Mouse (Mus musculus): ENCODE measurements around the gene Soga1. TPM values are rescaled to one million over a fixed set of nuclear protein-coding genes. Genes with fewer than 3 reads are reported as not detected.

Gene Soga1
- polyA plus RNA-seq, 1 experiment from 2014 or later: 1.8 TPM

DNA sequence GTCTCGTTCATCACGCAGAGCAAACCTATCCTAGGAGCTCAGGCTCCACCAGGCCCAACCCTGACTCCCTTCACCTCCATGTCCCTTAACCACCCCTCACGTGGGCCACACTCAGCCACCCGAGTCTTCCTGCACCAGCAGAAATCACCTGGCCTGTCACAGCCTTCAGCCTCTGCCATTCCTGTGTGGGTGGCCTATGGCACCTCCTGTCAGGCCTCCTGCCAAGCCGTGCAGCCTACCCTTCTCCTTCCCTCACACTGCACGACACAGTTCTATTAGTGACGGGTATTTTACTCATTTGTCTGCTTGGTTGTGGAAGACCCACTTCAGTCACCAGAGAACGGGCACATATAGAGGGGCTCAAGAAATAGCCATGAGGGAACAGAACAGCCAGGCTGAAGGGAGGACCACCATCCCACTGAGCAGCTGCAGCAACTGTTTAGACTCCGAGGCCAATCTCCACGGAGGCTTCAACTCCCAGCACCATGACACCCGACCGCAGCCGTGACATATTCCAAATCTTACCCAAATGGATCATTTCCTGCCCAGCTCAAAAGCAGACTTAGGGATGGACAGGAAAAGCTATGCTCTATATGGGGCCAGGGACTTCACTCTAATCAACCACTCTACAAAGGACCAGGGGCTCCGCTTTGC lies 10.2 kb downstream of the Soga1 start:
- no peak for TF ChIP-seq CTCF (IDR thresholded peaks at IDR 0.05; ENCODE audit: low read depth)
- H3K4me2 ChIP-seq (ENCODE audit: low read length): no peak overlapping the region
- 54% methylated on average over 14 of the region's 14 CpGs for WGBS

DNA sequence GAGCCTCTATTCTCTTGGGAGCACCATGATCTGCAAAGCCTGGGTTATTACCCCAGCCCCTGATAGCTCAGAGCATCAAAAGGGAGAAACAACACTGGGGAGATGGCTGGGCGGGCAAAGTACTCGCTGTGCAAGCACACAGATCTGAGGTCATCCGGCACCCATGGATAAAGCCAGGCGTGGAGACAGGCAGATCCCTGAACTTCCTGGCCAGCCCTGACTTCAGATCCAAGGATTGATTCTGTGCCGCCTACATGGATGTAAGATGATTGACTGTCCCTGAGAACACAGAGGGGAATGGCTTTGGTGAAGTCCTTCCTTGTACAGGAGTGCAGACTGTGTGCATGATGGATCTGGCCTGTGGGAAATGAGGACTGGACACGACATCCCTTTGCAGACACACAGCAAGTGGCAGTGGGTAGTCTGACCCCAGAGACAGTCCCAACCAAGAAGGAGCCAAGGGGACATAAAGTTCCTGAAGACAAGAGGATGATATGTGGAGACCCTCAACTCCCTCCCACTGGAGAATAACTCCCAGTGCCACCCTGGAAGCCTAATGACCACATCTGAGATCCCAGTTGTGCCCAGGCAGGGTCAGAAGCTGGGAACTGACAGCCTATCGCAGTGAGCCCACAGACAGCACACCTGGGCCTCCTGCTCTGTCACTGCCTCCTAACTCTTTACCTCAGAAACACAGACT lies 12.2 kb downstream of the Soga1 start:
- H3K27me3 ChIP-seq (ENCODE audit: insufficient read depth, low read length): no peaks in the 10 kb centered on the region
- H3K9me3 ChIP-seq (replicated peaks; ENCODE audit: low read length): no peaks in the 10 kb centered on the region
- no peaks in the 10 kb centered on the region for H3K36me3 ChIP-seq (ENCODE audit: insufficient read depth, low read length)
- H3K4me3 ChIP-seq (replicated peaks; ENCODE audit: low read depth, low read length): no peak overlapping the region
- ATAC-seq (replicated peaks; ENCODE audit: low FRiP score, low read depth): no peak
- WGBS: 72% methylated on average over 7 of the region's 7 CpGs
- no peak overlapping the region for H3K9ac ChIP-seq (ENCODE audit: low read depth, low read length)
- no peak overlapping the region for H3K27ac ChIP-seq
- no peak for TF ChIP-seq CTCF (IDR thresholded peaks at IDR 0.05; ENCODE audit: low read depth)
- no peak for DNase-seq (ENCODE audit: low spot score)
- peaks cover 32% of the 10 kb centered on the region for H3K4me1 ChIP-seq (replicated peaks; ENCODE audit: insufficient read depth, low read length)
- no peak overlapping the region for H3K4me2 ChIP-seq (ENCODE audit: low read length)

More for the DNA sequence above, 10.2 kb downstream of the Soga1 start:
- no peaks in the 10 kb centered on the region for H3K27me3 ChIP-seq (ENCODE audit: insufficient read depth, low read length)
- H3K4me1 ChIP-seq (replicated peaks; ENCODE audit: insufficient read depth, low read length): peaks cover 40% of the 10 kb centered on the region
- DNase-seq (ENCODE audit: low spot score) (no peak), ATAC-seq (replicated peaks; ENCODE audit: low FRiP score, low read depth) (no peak)
- H3K9me3 ChIP-seq (replicated peaks; ENCODE audit: low read length): no peaks in the 10 kb centered on the region
- H3K36me3 ChIP-seq (ENCODE audit: insufficient read depth, low read length): no peaks in the 10 kb centered on the region
- 0 out of 2 replicates have a peak overlapping the region, but pooled peaks have one; percentile 23 for H3K9ac ChIP-seq (ENCODE audit: low read depth, low read length)
- no peak overlapping the region for H3K4me3 ChIP-seq (replicated peaks; ENCODE audit: low read depth, low read length)
- H3K27ac ChIP-seq: peak overlapping the region; percentile 68; the same call in 1 of the 2 replicates

DNA sequence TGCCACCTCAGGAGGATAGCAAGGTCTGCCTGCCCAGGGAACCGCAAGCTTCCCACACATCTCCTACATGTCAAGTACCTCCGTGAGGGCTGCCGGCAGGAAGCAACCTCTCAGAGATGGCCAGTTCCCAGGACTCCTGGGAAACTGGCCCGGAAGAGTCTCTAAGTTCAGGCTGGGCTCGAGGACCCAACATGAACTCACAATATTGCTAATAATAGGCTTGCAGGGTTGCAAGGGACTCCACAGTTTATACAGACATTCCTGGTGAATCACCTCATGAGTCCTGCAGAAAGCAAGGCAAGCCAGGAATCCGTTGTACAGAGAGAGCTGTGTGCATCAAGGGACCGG lies 13.2 kb downstream of the Soga1 start:
- no peaks in the 10 kb centered on the region for H3K27me3 ChIP-seq (ENCODE audit: insufficient read depth, low read length)
- peak overlapping the region; percentile 25; the same call in 1 of the 2 replicates for H3K27ac ChIP-seq
- DNase-seq (ENCODE audit: low spot score) (no peak), ATAC-seq (replicated peaks; ENCODE audit: low FRiP score, low read depth) (no peak)
- H3K9me3 ChIP-seq (replicated peaks; ENCODE audit: low read length): no peaks in the 10 kb centered on the region
- H3K4me3 ChIP-seq (replicated peaks; ENCODE audit: low read depth, low read length): no peak overlapping the region
- no peak overlapping the region for H3K9ac ChIP-seq (ENCODE audit: low read depth, low read length)
- H3K36me3 ChIP-seq (ENCODE audit: insufficient read depth, low read length): no peaks in the 10 kb centered on the region
- 61% methylated on average over 7 of the region's 7 CpGs for WGBS
- H3K4me2 ChIP-seq (ENCODE audit: low read length): no peak overlapping the region
- TF ChIP-seq CTCF (IDR thresholded peaks at IDR 0.05; ENCODE audit: low read depth): no peak
- peaks cover 26% of the 10 kb centered on the region for H3K4me1 ChIP-seq (replicated peaks; ENCODE audit: insufficient read depth, low read length)

DNA sequence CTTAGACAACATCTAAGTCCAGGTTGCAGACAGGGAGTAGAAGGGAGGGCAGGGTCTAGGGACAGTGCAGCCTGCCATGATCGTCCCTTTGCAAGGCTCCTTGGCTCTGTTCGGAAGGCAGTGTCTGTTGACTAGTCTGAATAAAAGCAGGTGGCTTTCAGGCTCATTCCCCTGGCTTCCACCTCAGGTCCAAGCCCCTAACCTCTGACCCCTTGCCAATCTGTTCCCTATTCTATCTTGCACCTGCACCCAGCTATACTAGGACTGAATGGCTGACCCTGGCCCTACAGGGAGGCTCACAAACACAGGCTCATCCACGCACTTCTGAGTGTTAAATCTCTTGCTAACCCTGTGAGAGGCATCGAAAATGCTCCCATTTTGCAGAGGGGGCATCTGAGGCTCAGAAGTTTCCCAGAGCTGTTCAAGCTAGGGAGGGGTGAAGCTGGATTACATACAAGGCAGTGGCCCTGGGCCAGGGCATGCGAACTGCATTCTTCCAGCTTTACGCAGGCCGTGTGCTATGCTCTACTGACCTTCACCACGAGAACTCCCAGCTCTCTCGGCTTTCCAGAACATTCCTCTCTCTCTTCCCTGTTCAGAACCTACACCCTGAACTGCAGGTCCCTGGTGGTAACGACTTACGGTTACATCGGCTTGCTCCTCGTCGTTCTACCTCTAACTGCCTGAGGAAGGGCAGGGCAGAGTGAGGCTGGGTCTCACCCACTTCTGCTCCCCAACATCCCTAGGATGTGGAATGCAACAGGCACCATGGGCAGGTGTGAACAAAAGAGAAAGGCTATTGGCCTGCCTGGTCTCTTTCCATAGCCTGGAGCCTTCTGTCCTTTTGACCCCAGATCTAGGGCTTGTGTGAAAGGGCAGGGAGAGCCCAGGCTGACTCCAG lies 13.8 kb downstream of the Soga1 start:
- H3K9ac ChIP-seq (ENCODE audit: low read depth, low read length): no peak overlapping the region
- DNase-seq (ENCODE audit: low spot score): peak; percentile 68
- H3K9me3 ChIP-seq (replicated peaks; ENCODE audit: low read length): no peaks in the 10 kb centered on the region
- no peaks in the 10 kb centered on the region for H3K27me3 ChIP-seq (ENCODE audit: insufficient read depth, low read length)
- WGBS: 58% methylated on average over 14 of the region's 14 CpGs
- ATAC-seq (replicated peaks; ENCODE audit: low FRiP score, low read depth): peak; percentile 60
- H3K27ac ChIP-seq: peak overlapping the region; percentile 25; the same call in 1 of the 2 replicates
- no peaks in the 10 kb centered on the region for H3K36me3 ChIP-seq (ENCODE audit: insufficient read depth, low read length)
- H3K4me3 ChIP-seq (replicated peaks; ENCODE audit: low read depth, low read length): no peak overlapping the region
- no peak for TF ChIP-seq CTCF (IDR thresholded peaks at IDR 0.05; ENCODE audit: low read depth)
- H3K4me1 ChIP-seq (replicated peaks; ENCODE audit: insufficient read depth, low read length): peaks cover 20% of the 10 kb centered on the region
- no peak overlapping the region for H3K4me2 ChIP-seq (ENCODE audit: low read length)

DNA sequence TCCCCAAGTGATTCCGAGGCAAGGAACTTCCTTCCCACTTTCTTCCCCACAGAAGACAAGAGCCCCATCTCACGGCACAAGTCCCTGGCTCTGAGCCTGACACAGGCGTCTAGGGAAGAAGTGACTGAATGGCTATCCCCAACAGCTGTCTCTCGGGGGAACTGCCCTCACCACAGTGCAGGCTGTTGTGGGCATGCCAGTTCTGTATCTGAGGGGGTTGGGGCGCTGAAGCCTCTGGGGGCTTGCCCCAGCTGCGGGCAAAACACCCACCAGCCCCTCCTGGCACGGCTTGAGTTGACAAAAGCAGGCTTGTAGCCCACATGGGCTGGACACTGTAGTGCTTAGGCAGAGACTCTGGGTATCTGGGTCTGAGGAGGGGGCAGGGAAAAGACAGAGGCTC lies 14.9 kb downstream of the Soga1 start:
- H3K4me2 ChIP-seq (ENCODE audit: low read length): no peak overlapping the region
- H3K27ac ChIP-seq: no peak overlapping the region
- no peaks in the 10 kb centered on the region for H3K27me3 ChIP-seq (ENCODE audit: insufficient read depth, low read length)
- H3K9ac ChIP-seq (ENCODE audit: low read depth, low read length): no peak overlapping the region
- H3K4me3 ChIP-seq (replicated peaks; ENCODE audit: low read depth, low read length): no peak overlapping the region
- 0 out of 2 replicates have a peak, but pooled peaks cover 6% of the 10 kb centered on the region for H3K36me3 ChIP-seq (ENCODE audit: insufficient read depth, low read length)
- no peak for TF ChIP-seq CTCF (IDR thresholded peaks at IDR 0.05; ENCODE audit: low read depth)
- H3K4me1 ChIP-seq (replicated peaks; ENCODE audit: insufficient read depth, low read length): peaks cover 12% of the 10 kb centered on the region
- DNase-seq (ENCODE audit: low spot score) (no peak), ATAC-seq (replicated peaks; ENCODE audit: low FRiP score, low read depth) (no peak)
- H3K9me3 ChIP-seq (replicated peaks; ENCODE audit: low read length): no peaks in the 10 kb centered on the region
- 62% methylated on average over 7 of the region's 7 CpGs for WGBS

DNA sequence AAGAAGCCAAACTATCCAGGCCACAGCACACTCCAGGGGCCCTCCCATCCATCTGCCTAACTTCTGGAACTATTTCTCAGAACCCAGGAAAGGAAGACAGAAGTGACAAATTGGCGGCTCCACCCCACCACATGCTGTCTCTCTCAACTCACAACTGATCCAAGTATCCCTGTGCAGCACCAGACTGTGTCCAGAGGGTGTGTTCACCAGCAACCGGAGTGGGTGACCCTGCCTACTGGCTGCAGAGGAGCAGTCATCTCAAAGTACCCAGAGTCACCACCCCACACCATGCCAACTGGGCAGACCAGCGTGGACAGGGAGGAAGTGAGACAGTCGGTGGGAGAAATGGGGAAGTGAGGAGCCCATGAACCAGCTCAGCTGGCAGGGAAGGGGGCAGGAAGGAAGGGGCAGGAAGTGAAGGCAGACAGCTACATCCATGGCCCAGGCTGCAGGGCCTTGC lies 15.8 kb downstream of the Soga1 start:
- Histone ChIP-seq H3K4me2 (ENCODE audit: low read length) (no peak overlapping the region), H3K4me3 (replicated peaks; ENCODE audit: low read depth, low read length) (no peak overlapping the region), H3K36me3 (ENCODE audit: insufficient read depth, low read length) (0 out of 2 replicates have a peak, but pooled peaks cover 6% of the 10 kb centered on the region), H3K9ac (ENCODE audit: low read depth, low read length) (no peak overlapping the region), H3K4me1 (replicated peaks; ENCODE audit: insufficient read depth, low read length) (peaks cover 12% of the 10 kb centered on the region), H3K9me3 (replicated peaks; ENCODE audit: low read length) (no peaks in the 10 kb centered on the region), H3K27me3 (ENCODE audit: insufficient read depth, low read length) (no peaks in the 10 kb centered on the region), H3K27ac (no peak overlapping the region)
- DNase-seq (ENCODE audit: low spot score) (no peak), ATAC-seq (replicated peaks; ENCODE audit: low FRiP score, low read depth) (no peak)
- WGBS: 37% methylated on average over 4 of the region's 4 CpGs
- no peak for TF ChIP-seq CTCF (IDR thresholded peaks at IDR 0.05; ENCODE audit: low read depth)
